ENCODE assay signal across 8 mouse cellular contexts in genomic region chr12:85532613-85533460, GRCm38 (mm10). TPM values are rescaled to one million over a fixed set of nuclear protein-coding genes. Genes with fewer than 3 reads are reported as not detected.
DNase-seq lines count a peak whose midpoint lies in the region; ATAC-seq and TF ChIP-seq lines count a peak whose summit lies in the region.

No protein-coding gene starts in this region.

- no peaks in the 10 kb centered on the region for H3K27me3 ChIP-seq in hindbrain, postnatal 0 days (ENCODE audit: insufficient read depth, low read length)
- H3K27me3 ChIP-seq in hindbrain, embryonic 11.5 days (ENCODE audit: control insufficient read depth, insufficient read depth, low read length): no peaks in the 10 kb centered on the region
- no peaks in the 10 kb centered on the region for H3K27me3 ChIP-seq in forebrain, embryonic 12.5 days

- H3K9ac ChIP-seq in hindbrain, postnatal 0 days (replicated peaks; ENCODE audit: low read length): no peak overlapping the region
- no peak overlapping the region for H3K9ac ChIP-seq in hindbrain, embryonic 11.5 days (ENCODE audit: low read depth, low read length)
- no peak overlapping the region for H3K9ac ChIP-seq in forebrain, embryonic 12.5 days

- H3K4me2 ChIP-seq in hindbrain, postnatal 0 days (ENCODE audit: low read depth, low read length): no peak overlapping the region
- H3K4me2 ChIP-seq in hindbrain, embryonic 11.5 days (replicated peaks; ENCODE audit: low read depth, low read length): no peak overlapping the region
- no peak overlapping the region for H3K4me2 ChIP-seq in forebrain, embryonic 12.5 days

- no peaks in the 10 kb centered on the region for H3K9me3 ChIP-seq in hindbrain, postnatal 0 days (ENCODE audit: low read length)
- H3K9me3 ChIP-seq in hindbrain, embryonic 11.5 days (ENCODE audit: control insufficient read depth, low read length): no peaks in the 10 kb centered on the region
- no peaks in the 10 kb centered on the region for H3K9me3 ChIP-seq in forebrain, embryonic 12.5 days

- intact Hi-C loops in gastrocnemius, postnatal 36 days (cut with DNase I): loop anchor here (5.0 kb wide), 1 partner anchor 69 kb away; no protein-coding TSS in a partner anchor

- H3K4me3 ChIP-seq in hindbrain, postnatal 0 days (ENCODE audit: low read length): no peak overlapping the region
- no peak overlapping the region for H3K4me3 ChIP-seq in hindbrain, embryonic 11.5 days (ENCODE audit: low read depth, low read length)
- no peak overlapping the region for H3K4me3 ChIP-seq in forebrain, embryonic 12.5 days (replicated peaks)

- peak; percentile 93 for ATAC-seq in hindbrain, postnatal 0 days
- ATAC-seq in hindbrain, embryonic 11.5 days (ENCODE audit: low FRiP score): no peak
- no peak for ATAC-seq in forebrain, embryonic 12.5 days (ENCODE audit: low FRiP score)

- 50% methylated on average over 14 of the region's 14 CpGs for WGBS in hindbrain, postnatal 0 days
- WGBS in hindbrain, embryonic 11.5 days: 80% methylated on average over 14 of the region's 14 CpGs
- WGBS in forebrain, embryonic 12.5 days: 86% methylated on average over 14 of the region's 14 CpGs

- H3K4me1 ChIP-seq in hindbrain, postnatal 0 days (ENCODE audit: insufficient read depth, low read length): peaks cover 9% of the 10 kb centered on the region
- H3K4me1 ChIP-seq in hindbrain, embryonic 11.5 days (replicated peaks; ENCODE audit: control insufficient read depth, insufficient read depth, low read length): no peaks in the 10 kb centered on the region
- no peaks in the 10 kb centered on the region for H3K4me1 ChIP-seq in forebrain, embryonic 12.5 days

- peak; percentile 85 for DNase-seq in hindbrain, postnatal 0 days (ENCODE audit: low spot score)
- DNase-seq in hindbrain, embryonic 11.5 days (ENCODE audit: low spot score): no peak
- DNase-seq in MN1 (ENCODE audit: low spot score): peak; percentile 11
- peak; percentile 71 to 78 for DNase-seq in gastrocnemius, postnatal 36 days
- DNase-seq in kidney, postnatal 10 days: peak; percentile 80
- peak; percentile 17 for DNase-seq in naive thymus-derived CD4-positive, alpha-beta T cell, adult 2 months (ENCODE audit: low read depth)
- no peak for DNase-seq in embryo, embryonic 10.5 days (ENCODE audit: low spot score)

- H3K36me3 ChIP-seq in hindbrain, postnatal 0 days (ENCODE audit: insufficient read depth, low read length): no peaks in the 10 kb centered on the region
- H3K36me3 ChIP-seq in hindbrain, embryonic 11.5 days (ENCODE audit: control insufficient read depth, insufficient read depth, low read length): no peaks in the 10 kb centered on the region
- no peaks in the 10 kb centered on the region for H3K36me3 ChIP-seq in forebrain, embryonic 12.5 days (replicated peaks)

- TF ChIP-seq CTCF in hindbrain, postnatal 0 days (IDR thresholded peaks at IDR 0.05; ENCODE audit: low read depth): no peak

- peak overlapping the region; percentile 54; the same call in 1 of the 2 replicates for H3K27ac ChIP-seq in hindbrain, postnatal 0 days
- no peak overlapping the region for H3K27ac ChIP-seq in hindbrain, embryonic 11.5 days (ENCODE audit: low read depth, low read length)
- no peak overlapping the region for H3K27ac ChIP-seq in forebrain, embryonic 12.5 days

RNA-seq across cellular contexts. Expression of gene Fos, which starts 59.1 kb away (rescaled TPM):
- total RNA-seq in hindbrain, postnatal 0 days (2014; rRNA removed): 20.7 and 23.4 TPM in 2 replicates
- polyA plus RNA-seq in hindbrain, postnatal 0 days (2015; fragmentation: Nextera tagmentation; extraction: Ambion mirVana): 12.1 and 13.5 TPM in 2 replicates
- 1.4 and 1.6 TPM in 2 replicates for polyA plus RNA-seq in hindbrain, embryonic 11.5 days (2014; fragmentation: Nextera tagmentation; extraction: Ambion mirVana)
- total RNA-seq in gastrocnemius, postnatal 36 days (2021): 10 to 100 TPM in 1 of 2 experiments, 1 to 10 TPM in 1; 7.2 to 13.7 TPM
- polyA plus RNA-seq in forebrain, embryonic 12.5 days (2016; fragmentation: Nextera tagmentation; extraction: Ambion mirVana): 0.80 and 1.1 TPM in 2 replicates

Comparison
In these comparisons a context has a peak if more than half of its experiments do, and no peak if none do; other contexts are left out.
1. DNase-seq: peak in hindbrain, postnatal 0 days (single experiment), MN1 (single experiment), gastrocnemius, postnatal 36 days (2 of 2), kidney, postnatal 10 days (single experiment) and naive thymus-derived CD4-positive, alpha-beta T cell, adult 2 months (single experiment); none in hindbrain, embryonic 11.5 days (single experiment) and embryo, embryonic 10.5 days (single experiment).